Mouse (Mus musculus): ENCODE measurements around the gene Rapsn. TPM values are rescaled to one million over a fixed set of nuclear protein-coding genes. Genes with fewer than 3 reads are reported as not detected.
A peak's percentile ranks its signal among the peaks of the same experiment; 100 is the strongest.

Gene Rapsn
- total RNA-seq (2021) (10 to 100 TPM; 15.9 to 16.8 TPM), polyA plus RNA-seq (2012; rRNA removed) (19.3 and 22.0 TPM in 2 replicates)
- long read RNA-seq, transcript Rapsn-201 (8 exons, 1,606 nt), result major isoform, 23 of 25 reads
- long read RNA-seq, partial matches to known transcripts, result 0 of 25 reads
- long read RNA-seq, other reads (novel, unspliced or antisense), result 1 of 25 reads

DNA sequence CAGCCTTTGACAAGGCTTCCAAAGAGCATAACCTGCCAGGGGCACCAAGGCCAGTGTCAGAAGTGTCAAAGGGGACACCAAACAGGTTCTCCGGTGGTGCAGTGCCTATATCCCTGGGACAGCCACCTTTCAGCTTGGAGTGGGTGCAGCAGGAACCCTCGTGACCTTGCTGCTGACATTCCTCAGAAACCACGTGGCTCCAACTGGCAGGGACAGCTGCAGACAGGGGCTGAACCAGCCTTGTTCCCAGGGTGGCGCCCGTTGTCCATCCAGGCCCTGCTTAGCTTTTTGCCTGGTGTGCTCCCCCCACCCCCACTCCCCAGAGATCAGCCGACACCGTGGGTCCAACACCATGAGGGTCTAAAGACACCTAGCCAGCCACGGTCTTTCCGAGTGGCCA, at the start of gene Rapsn:
Rapsn (plus strand) TSS at position 236 of the 400 bp plus-strand sequence.
- DNase-seq, result peak; percentile 64 to 77
- 33% methylated on average over 9 of the region's 9 CpGs for WGBS
- TF ChIP-seq POLR2A (IDR thresholded peaks at IDR 0.05; ENCODE audit: insufficient read depth, low read depth, low read length) (peak; percentile 49; the same call in 1 of the 2 replicates), CTCF (IDR thresholded peaks at IDR 0.05) (peak; percentile 13; the same call in 1 of the 2 replicates), EP300 (IDR thresholded peaks at IDR 0.05; ENCODE audit: insufficient read depth, low read depth, low read length) (no peak)
- no peaks in the 10 kb centered on the region for H3K27me3 ChIP-seq (ENCODE audit: control insufficient read depth, insufficient read depth, low read length)
- H3K9ac ChIP-seq (ENCODE audit: low read depth, low read length), result peak within 1 kb of the TSS; percentile 42; the same call in 1 of the 2 replicates
- H3K79me2 ChIP-seq (replicated peaks; ENCODE audit: control insufficient read depth, insufficient read depth, low read length), result no peaks in the 10 kb centered on the region
- H3K4me3 ChIP-seq, result peak within 1 kb of the TSS; percentile 22; the same call in 1 of the 2 replicates
- H3K36me3 ChIP-seq (ENCODE audit: control insufficient read depth, insufficient read depth, low read length), result no peaks in the 10 kb centered on the region
- intact Hi-C loops (cut with DNase I), result no loop called here
- peak within 1 kb of the TSS; percentile 68 for H3K27ac ChIP-seq
- no peaks in the 10 kb centered on the region; the same call in 1 of the 2 replicates for H3K4me1 ChIP-seq (ENCODE audit: control insufficient read depth, insufficient read depth, low read length)

GRCm38 (mm10) chr2:90986055-90986454, 49.4 kb upstream of the Rapsn start:
- TF ChIP-seq CTCF (IDR thresholded peaks at IDR 0.05), result no peak
- TF ChIP-seq POLR2A (IDR thresholded peaks at IDR 0.05; ENCODE audit: insufficient read depth, low read depth, low read length), result no peak
- TF ChIP-seq EP300 (IDR thresholded peaks at IDR 0.05; ENCODE audit: insufficient read depth, low read depth, low read length), result no peak
- Histone ChIP-seq H3K27ac (no peak overlapping the region), H3K27me3 (ENCODE audit: control insufficient read depth, insufficient read depth, low read length) (no peaks in the 10 kb centered on the region), H3K79me2 (replicated peaks; ENCODE audit: control insufficient read depth, insufficient read depth, low read length) (peaks cover 3% of the 10 kb centered on the region), H3K4me1 (ENCODE audit: control insufficient read depth, insufficient read depth, low read length) (peaks cover 6% of the 10 kb centered on the region), H3K36me3 (ENCODE audit: control insufficient read depth, insufficient read depth, low read length) (peaks cover 14% of the 10 kb centered on the region), H3K9ac (ENCODE audit: low read depth, low read length) (no peak overlapping the region), H3K4me3 (no peak overlapping the region)
- WGBS, result 78% methylated on average over 3 of the region's 3 CpGs
- DNase-seq, result no peak
- intact Hi-C loops (cut with DNase I), result no loop called here

GRCm38 (mm10) chr2:91008536-91008935, 26.9 kb upstream of the Rapsn start:
- Histone ChIP-seq H3K4me1 (ENCODE audit: control insufficient read depth, insufficient read depth, low read length) (no peaks in the 10 kb centered on the region), H3K27ac (no peak overlapping the region), H3K9ac (ENCODE audit: low read depth, low read length) (no peak overlapping the region), H3K79me2 (replicated peaks; ENCODE audit: control insufficient read depth, insufficient read depth, low read length) (no peaks in the 10 kb centered on the region), H3K4me3 (no peak overlapping the region), H3K36me3 (ENCODE audit: control insufficient read depth, insufficient read depth, low read length) (no peaks in the 10 kb centered on the region; the same call in none of the 2 replicates), H3K27me3 (ENCODE audit: control insufficient read depth, insufficient read depth, low read length) (no peaks in the 10 kb centered on the region)
- DNase-seq, result no peak
- TF ChIP-seq POLR2A (IDR thresholded peaks at IDR 0.05; ENCODE audit: insufficient read depth, low read depth, low read length) (no peak), EP300 (IDR thresholded peaks at IDR 0.05; ENCODE audit: insufficient read depth, low read depth, low read length) (no peak)
- 98% methylated on average over 8 of the region's 8 CpGs for WGBS
- intact Hi-C loops (cut with DNase I), result no loop called here

- H3K27ac ChIP-seq, result no peak overlapping the region
- H3K36me3 ChIP-seq (ENCODE audit: control insufficient read depth, insufficient read depth, low read length), result peaks cover 13% of the 10 kb centered on the region
- H3K9ac ChIP-seq (ENCODE audit: low read depth, low read length), result no peak overlapping the region
- DNase-seq, result no peak
- H3K79me2 ChIP-seq (replicated peaks; ENCODE audit: control insufficient read depth, insufficient read depth, low read length), result no peaks in the 10 kb centered on the region
- H3K4me3 ChIP-seq, result no peak overlapping the region
- intact Hi-C loops (cut with DNase I), result no loop called here
- no peaks in the 10 kb centered on the region; the same call in 1 of the 2 replicates for H3K4me1 ChIP-seq (ENCODE audit: control insufficient read depth, insufficient read depth, low read length)
- WGBS, result 93% methylated on average over 2 of the region's 2 CpGs
- TF ChIP-seq POLR2A (IDR thresholded peaks at IDR 0.05; ENCODE audit: insufficient read depth, low read depth, low read length), result no peak
- TF ChIP-seq CTCF (IDR thresholded peaks at IDR 0.05), result no peak
- no peak for TF ChIP-seq EP300 (IDR thresholded peaks at IDR 0.05; ENCODE audit: insufficient read depth, low read depth, low read length)
- no peaks in the 10 kb centered on the region for H3K27me3 ChIP-seq (ENCODE audit: control insufficient read depth, insufficient read depth, low read length)
Measured at GRCm38 (mm10) chr2:91013881-91014280, 21.5 kb upstream of the Rapsn start.

- Histone ChIP-seq H3K4me1 (ENCODE audit: control insufficient read depth, insufficient read depth, low read length) (no peaks in the 10 kb centered on the region; the same call in 1 of the 2 replicates), H3K79me2 (replicated peaks; ENCODE audit: control insufficient read depth, insufficient read depth, low read length) (no peaks in the 10 kb centered on the region), H3K27ac (peak overlapping the region; percentile 42), H3K27me3 (ENCODE audit: control insufficient read depth, insufficient read depth, low read length) (no peaks in the 10 kb centered on the region), H3K4me3 (no peak overlapping the region), H3K36me3 (ENCODE audit: control insufficient read depth, insufficient read depth, low read length) (peaks cover 17% of the 10 kb centered on the region), H3K9ac (ENCODE audit: low read depth, low read length) (no peak overlapping the region)
- 77% methylated on average over 4 of the region's 4 CpGs for WGBS
- DNase-seq, result no peak
- TF ChIP-seq POLR2A (IDR thresholded peaks at IDR 0.05; ENCODE audit: insufficient read depth, low read depth, low read length) (no peak), EP300 (IDR thresholded peaks at IDR 0.05; ENCODE audit: insufficient read depth, low read depth, low read length) (no peak), CTCF (IDR thresholded peaks at IDR 0.05) (no peak)
- intact Hi-C loops (cut with DNase I), result loop anchor here (5.0 kb wide), 1 partner anchor 37 kb away; the partner anchor contains the start of gene Psmc3
Measured at GRCm38 (mm10) chr2:91015386-91015785, 20.0 kb upstream of the Rapsn start.

GRCm38 (mm10) chr2:91018061-91018788, 17.2 kb upstream of the Rapsn start:
- Histone ChIP-seq H3K27me3 (ENCODE audit: control insufficient read depth, insufficient read depth, low read length) (no peaks in the 10 kb centered on the region), H3K79me2 (replicated peaks; ENCODE audit: control insufficient read depth, insufficient read depth, low read length) (no peaks in the 10 kb centered on the region), H3K9ac (ENCODE audit: low read depth, low read length) (no peak overlapping the region), H3K36me3 (ENCODE audit: control insufficient read depth, insufficient read depth, low read length) (peaks cover 17% of the 10 kb centered on the region), H3K4me1 (ENCODE audit: control insufficient read depth, insufficient read depth, low read length) (peaks cover 2% of the 10 kb centered on the region), H3K27ac (no peak overlapping the region; the same call in 1 of the 2 replicates), H3K4me3 (no peak overlapping the region)
- WGBS, result 51% methylated on average over 8 of the region's 8 CpGs
- DNase-seq, result peak; percentile 50 to 53
- intact Hi-C loops (cut with DNase I), result loop anchor here (5.0 kb wide), 1 partner anchor 34 kb away; the partner anchor contains the start of gene Psmc3
- TF ChIP-seq POLR2A (IDR thresholded peaks at IDR 0.05; ENCODE audit: insufficient read depth, low read depth, low read length) (no peak), EP300 (IDR thresholded peaks at IDR 0.05; ENCODE audit: insufficient read depth, low read depth, low read length) (peak; percentile 73; the same call in 1 of the 2 replicates), CTCF (IDR thresholded peaks at IDR 0.05) (peak; percentile 80)
